11 mouse cellular contexts compared by ENCODE assay signal in the genomic region with DNA sequence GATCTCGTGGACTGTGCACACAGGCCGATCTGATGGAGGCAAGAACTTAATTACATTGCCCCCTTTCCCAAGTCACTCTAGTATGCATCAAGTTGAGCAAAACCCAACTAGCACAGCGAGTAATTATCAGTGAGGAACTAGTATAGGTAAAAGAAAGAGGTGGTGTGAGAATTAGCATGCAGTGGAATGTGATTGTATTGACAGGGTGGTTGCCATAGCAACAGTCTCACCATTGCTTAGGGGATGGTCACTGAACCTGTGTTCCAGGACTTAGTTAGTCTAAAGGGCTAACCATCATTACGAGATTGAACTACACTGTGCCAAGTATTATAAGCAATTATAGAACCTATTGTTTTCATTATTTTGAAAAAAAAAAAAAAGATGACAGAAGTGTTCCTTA.
"Had no signal": no experiment of that assay in that cellular context is flagged by ENCODE, and none has a peak within 500 bp of the region (broad histone marks: within the 10 kb centered on the region; RNA-seq: fewer than 3 reads in every experiment).

No protein-coding gene starts in this region.

- H3K9me3 ChIP-seq: liver, embryonic 13.5 days; midbrain, embryonic 12.5 days had no signal

- H3K36me3 ChIP-seq: liver, embryonic 13.5 days; midbrain, embryonic 12.5 days had no signal

- H3K27me3 ChIP-seq: liver, embryonic 13.5 days; midbrain, embryonic 12.5 days had no signal

- H3K4me2 ChIP-seq: liver, embryonic 13.5 days; midbrain, embryonic 12.5 days had no signal

- DNase-seq: kidney, postnatal 14 days; kidney, postnatal 4 days; liver, embryonic 13.5 days; lung, adult 2 months; lung, postnatal 14 days; thymus, adult 2 months; thymus, postnatal 14 days; thymus, postnatal 4 days had no signal

- H3K27ac ChIP-seq: liver, embryonic 13.5 days; macrophage; midbrain, embryonic 12.5 days; stomach, postnatal 0 days had no signal

- H3K9ac ChIP-seq: liver, embryonic 13.5 days; midbrain, embryonic 12.5 days had no signal

- H3K4me3 ChIP-seq: liver, embryonic 13.5 days; midbrain, embryonic 12.5 days had no signal
